Mouse (Mus musculus) erythroid progenitor cell, adult 5-6 weeks (primary cell): ENCODE measurements around the gene Ccr5. TPM values are rescaled to one million over a fixed set of nuclear protein-coding genes. Genes with fewer than 3 reads are reported as not detected.
"Not testable (repeated sequence)": the region's sequence is repeated elsewhere in the genome, so short reads cannot be mapped to it uniquely, and the experiment has no call there.

Experiments used
- ATAC-seq: replicated peaks from 2 replicates; pipeline ENCODE4 v1.8.0; 2016; ENCODE audit warnings: moderate number of reproducible peaks, mild to moderate bottlenecking, moderate TSS enrichment, inconsistent platforms; ENCODE audit not compliant: poor library complexity, low FRiP score, severe bottlenecking
- total RNA-seq, 2 experiments: library from RNA; stranded (forward) in 1 of 2; stranded (reverse) in 1 of 2; fragments of 150-400 nt in 1 of 2; fragments of 186-747, 209-891 nt in 1 of 2; gene quantifications; 2 replicates each; pipeline versions ENCODE4 v1.2.3 to v1.2.4; 2015 to 2017; ENCODE audit warnings: low replicate concordance in 2 of 2

Gene Ccr5
- total RNA-seq (2015; ENCODE audit: low replicate concordance) (not detected in 2 replicates), total RNA-seq (2017; ENCODE audit: low replicate concordance) (0.13 and 0.23 TPM in 2 replicates)

DNA sequence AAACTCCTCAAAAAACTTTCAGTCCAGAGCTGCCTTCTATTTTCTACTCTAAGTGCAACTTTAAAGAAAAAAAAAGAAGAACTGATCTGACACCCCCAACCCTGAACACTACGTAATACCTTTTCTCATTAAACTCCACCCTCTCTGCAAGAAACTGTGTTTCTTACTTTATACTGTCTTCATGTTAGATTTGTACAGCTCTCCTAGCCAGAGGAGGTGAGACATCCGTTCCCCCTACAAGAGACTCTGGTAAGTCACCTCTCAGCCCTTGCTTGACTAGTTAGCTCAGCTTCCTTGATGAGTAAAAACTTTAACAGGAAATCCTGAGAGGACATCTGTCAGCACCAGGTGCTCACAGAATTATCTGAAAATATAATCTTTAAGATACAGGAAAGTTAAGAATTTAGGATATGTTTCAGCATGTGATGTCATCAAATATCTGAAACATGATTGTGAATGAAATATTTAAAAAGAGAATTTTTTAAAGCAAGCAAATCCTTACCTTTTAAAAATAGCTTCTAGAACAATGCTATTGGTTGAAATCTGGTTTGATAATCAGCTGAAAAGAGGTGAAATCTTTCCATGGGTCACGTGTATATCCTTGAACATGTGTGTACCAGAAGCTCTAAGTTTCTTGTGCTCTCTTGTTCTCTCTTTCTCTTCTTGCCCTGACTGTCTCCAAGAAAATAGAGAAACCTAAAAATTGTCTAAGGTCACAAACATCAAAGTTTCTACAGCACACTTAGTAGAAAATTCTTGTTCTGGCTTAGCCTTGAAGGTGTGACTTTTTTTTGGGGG is at the start of gene Ccr5:
Ccr5 (plus strand) TSS at position 157 of the 798 bp plus-strand sequence.
- ATAC-seq = no peak

DNA sequence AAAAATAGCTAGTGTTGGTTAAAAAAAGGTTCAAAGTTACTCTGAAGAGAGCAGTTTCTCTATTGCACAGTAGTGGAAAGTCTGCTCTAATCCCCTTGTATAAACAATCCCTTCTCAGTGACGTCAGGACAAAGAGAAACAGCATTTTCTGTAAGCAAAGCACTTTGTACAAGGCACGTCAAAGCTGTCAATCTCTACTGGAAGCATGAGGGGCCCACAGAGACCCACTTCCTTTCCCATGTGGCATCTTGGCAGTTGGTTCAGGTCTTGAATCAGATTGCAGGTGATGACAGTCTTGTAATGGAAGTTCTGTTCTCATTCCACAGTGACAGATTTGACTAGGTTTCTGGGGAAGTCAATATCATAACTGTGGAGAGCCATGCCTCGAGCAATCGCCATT is 41.5 kb upstream of the Ccr5 start:
- ATAC-seq = no peak

- not testable (repeated sequence) for ATAC-seq
These were observed 40.9 kb upstream of the Ccr5 start for GRCm38 (mm10) chr9:124080471-124080870.

DNA sequence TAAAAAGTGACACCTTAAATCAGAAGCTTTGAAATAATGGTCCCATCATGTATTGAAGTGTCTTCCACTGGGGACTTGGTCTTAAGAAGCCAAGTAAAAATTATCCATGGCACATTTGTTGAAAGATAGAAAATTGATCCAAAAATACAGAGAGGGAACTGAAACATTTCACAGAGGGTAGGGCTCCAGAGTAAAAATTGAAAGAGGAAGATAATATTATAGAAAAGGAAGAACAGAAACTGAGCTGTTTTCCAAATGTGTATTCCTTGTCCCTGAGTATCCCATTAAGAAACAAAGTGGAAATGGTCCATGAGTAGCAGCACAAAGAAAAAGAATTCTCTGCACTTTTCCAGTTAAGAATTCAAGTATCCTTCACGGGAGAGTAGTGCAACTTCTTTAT is 30.9 kb upstream of the Ccr5 start:
- no peak for ATAC-seq

DNA sequence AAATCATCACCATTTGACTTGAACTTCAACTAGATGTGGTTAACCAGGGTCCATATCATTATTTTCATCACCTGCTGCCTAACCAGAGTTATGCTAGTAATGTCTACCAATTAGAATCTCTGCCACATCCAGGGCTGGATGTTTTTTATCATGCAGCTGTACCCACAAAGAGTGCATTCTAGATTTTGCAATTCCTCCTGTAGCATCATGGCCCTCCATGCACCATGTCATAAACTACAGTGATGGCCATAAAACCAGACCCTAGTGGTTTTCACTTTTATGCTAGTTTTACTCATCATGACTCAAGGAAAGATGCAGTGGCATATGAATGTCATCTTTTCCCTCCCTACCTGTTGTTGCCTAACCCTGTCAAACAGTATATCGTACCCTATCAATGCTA is 22.2 kb upstream of the Ccr5 start:
- ATAC-seq = no peak

DNA sequence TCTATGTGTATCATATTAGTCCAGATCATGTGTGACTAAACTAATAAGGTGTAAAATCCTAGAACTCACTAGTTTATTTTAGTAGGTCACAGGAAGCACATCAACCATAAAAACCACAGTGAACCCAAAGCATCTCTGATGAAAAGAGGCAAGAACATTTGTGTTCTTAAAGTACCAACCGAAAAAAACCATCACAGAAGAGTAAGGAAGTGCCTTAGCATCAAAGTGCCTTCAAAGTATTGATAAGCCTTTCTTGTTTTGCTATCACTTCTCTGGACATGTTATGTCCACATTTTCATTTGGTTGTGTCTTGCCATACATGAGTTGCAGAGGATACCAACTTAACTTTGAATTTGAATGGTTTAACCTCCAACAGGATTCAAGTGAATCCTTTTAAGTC is 21.0 kb upstream of the Ccr5 start:
- ATAC-seq = no peak

DNA sequence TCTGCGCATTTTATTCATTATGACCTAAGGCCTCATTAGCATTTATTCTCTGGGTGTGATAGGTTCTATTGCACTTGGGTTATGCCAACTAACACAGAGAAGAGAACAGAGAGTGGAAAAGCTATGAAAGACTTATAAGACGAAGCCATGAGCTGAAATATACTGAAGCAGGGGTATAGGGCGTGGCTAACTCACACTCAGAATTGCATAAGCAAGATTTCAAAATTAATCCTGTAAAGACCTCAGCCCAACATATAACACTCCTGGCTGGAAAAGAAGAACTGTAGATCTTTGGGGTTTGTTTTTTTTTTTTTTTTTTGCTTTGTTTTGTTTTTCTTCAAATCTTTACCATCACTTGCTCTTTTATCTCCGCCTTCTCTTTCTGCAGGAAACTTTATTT is 19.6 kb upstream of the Ccr5 start, which contains the start of gene Ccr2:
Ccr2 (plus strand) TSS at position 228 of the 400 bp plus-strand sequence.
- ATAC-seq = no peak

GRCm38 (mm10) chr9:124103199-124103598 is 18.1 kb upstream of the Ccr5 start:
- no peak for ATAC-seq

DNA sequence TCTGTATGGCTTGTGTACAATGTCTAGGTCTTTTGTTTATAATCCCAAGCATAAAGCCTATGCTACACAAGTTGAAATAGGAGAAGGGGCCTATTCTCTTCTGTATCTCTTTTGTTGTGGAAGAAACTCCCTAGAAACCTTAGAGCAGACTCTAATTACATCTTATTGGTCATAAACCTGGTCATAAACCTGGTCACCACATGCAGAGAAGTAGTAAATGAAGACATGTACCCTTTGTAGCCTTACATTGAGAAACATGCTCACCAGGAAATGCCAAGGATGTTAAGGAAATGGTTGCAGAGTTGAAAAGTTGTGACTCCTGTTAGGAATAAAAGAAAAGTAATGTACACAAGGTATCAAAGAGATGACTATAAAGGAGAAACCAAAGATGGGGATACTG is 16.1 kb upstream of the Ccr5 start:
- no peak for ATAC-seq

- ATAC-seq = no peak
These were observed 14.1 kb upstream of the Ccr5 start for GRCm38 (mm10) chr9:124107232-124107631.

DNA sequence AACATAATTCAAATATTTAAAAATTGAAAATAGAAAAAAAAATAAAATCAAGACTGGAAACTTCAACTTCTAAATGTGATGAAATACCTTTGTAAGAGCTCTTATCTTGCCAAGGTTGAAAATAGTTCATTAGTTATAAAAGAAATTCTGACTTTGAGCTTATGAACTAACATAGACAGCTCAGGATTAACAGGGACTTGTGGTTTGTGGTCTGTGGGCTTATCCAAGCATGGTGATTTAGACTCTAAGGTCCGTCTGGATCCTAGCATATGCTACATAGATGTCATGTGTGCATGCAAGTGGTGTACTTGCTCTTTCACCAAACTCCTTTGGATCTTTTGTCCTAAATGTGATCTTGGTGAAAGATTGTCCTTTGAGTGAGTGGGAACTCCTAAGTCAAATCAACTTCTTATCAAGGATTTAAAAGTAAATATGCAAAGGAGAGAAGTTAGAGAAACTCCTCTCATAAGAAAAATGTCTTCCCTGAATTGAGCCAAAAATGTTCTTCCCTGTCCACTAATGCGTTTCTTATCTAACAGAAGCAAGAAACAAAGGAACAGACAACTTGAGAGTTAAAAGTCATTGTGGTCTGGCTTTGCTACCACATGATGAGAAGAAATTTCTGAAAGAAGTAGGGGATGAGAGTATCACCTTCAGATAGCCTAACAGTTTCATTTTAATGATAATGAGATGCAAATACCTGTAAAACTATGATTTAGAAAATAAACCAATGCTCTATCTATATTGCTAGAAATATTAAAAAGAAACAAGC is 12.8 kb upstream of the Ccr5 start:
- no peak for ATAC-seq

- no peak for ATAC-seq
These were observed 9.3 kb upstream of the Ccr5 start for GRCm38 (mm10) chr9:124111997-124112396.

DNA sequence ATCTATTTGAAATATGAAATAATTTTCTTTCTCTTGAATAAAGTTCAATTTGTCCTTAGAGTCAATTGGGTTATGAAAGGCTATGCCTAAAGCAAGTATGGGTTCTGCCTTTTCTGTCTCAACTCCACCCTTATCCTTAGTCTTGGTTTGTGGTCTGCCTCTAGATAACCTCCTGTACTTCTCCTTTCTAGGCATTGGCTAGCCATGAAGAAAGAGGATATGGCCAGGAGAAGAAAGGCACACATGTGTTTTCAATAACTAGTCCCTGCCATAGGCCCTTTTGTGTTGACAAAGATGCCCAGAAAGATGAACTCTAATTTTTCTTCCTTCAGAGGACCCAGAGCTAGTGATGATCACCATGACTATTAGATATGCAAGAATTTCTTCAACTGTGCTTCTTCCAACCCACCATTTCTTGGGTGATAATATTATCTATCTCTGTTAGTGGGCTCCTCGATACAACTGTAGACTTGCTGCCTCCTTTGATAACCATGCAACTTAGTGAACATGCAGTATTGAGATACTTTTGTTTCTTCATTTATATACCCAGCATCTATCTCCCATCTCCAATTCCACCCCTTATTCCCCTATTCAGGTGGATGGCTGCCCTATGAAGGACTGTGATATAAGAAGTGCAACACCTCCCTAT is 8.6 kb upstream of the Ccr5 start:
- peak; percentile 36 for ATAC-seq

DNA sequence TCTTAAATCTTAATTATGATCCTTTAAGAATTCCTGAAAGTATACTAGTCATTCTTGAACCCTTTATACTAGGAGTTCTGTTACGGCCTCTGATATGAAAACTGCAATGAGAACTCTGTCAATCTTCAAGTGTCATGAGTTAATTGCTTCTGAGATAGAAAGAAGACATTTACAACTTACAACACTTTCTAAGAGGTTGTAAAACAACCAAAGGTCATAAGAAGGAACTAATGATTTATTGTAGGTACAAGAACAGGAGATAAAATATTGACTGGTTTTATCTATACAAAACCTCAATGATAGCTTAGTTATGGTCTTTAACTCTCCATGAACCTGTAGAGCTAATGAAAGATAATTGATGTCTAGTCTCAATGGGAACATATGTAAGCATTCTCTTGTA is 7.6 kb upstream of the Ccr5 start:
- ATAC-seq = no peak

DNA sequence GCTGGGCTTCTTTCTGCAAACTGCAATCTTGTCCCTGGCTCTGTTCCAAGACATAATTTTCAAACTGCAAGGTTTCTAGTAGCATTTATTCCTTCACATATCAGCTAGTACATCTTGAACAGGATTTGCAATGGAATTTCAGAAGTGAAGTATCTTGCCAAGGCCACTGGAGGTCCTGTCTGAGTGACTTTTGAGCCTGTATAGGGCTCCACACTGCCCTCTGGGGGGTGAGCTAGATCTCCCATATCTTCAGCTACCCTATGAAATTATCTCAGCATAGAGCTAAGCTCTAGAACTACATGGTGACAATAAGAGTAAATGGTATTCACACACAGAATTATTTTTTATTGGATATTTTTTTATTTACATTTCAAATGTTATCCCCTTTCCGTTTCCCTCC is 2.9 kb upstream of the Ccr5 start:
- ATAC-seq = peak; percentile 84

GRCm38 (mm10) chr9:124125576-124125975 is 4.2 kb downstream of the Ccr5 start:
- no peak for ATAC-seq

- no peak for ATAC-seq
These were observed 5.0 kb downstream of the Ccr5 start for GRCm38 (mm10) chr9:124126373-124126772.

GRCm38 (mm10) chr9:124127412-124127811 is 6.1 kb downstream of the Ccr5 start:
- ATAC-seq = no peak

DNA sequence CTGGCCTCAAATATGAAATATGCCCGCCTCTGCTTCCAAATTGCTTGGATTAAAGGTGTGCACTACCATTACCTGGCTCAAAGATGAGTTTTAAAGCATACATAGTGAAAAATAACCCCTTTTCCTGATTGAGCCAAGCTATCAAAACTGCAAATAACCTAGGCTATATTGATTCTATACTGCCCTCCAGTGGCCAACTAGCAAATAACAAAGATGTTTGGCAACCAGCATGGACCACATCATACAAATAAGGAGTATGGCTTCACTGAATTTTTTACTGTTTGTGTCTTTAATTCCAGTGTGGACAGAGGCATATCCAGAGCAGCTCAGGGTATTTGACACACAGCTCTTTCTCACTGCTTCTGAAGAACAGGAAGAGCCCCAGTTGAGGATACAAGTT is 7.0 kb downstream of the Ccr5 start:
- peak; percentile 88 for ATAC-seq

DNA sequence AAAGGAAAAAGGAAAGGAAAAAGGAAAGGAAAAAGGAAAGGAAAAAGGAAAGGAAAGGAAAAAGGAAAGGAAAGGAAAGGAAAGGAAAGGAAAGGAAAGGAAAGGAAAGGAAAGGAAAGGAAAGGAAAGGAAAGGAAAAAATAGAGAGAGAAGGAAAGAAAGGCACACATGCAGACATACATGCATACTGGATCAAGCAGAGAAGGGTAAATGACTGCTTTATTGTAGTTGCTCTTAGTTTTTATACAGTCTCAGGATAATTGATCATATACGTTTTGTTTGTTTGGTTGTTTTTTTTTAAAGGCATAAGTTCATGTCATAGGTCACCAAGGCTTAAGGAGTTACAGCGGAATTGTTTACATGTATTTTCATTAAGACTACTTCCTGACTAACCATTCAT is 11.6 kb downstream of the Ccr5 start:
- ATAC-seq = not testable (repeated sequence)

GRCm38 (mm10) chr9:124134919-124135318 is 13.6 kb downstream of the Ccr5 start:
- ATAC-seq = not testable (repeated sequence)
